Mouse (Mus musculus) c-Kit-positive CD71-positive TER-119-positive erythroid progenitor cells, embryonic 14.5 days (primary cell): ENCODE measurements around the gene Son.

Source experiments
- DNase-seq: peaks from one replicate; pipeline ENCODE4 v3.0.0-alpha.2; 2013; ENCODE audit warnings: low spot score

Gene Son

GRCm38 (mm10) chr16:91688023-91688618 lies 40.8 kb downstream of the Son start:
- no peak for DNase-seq

GRCm38 (mm10) chr16:91688619-91689334 lies 41.5 kb downstream of the Son start, which contains the start of gene Donson:
Donson (minus strand) TSS chr16:91688770.
- peak; percentile 91 for DNase-seq

GRCm38 (mm10) chr16:91689791-91690190 lies 42.5 kb downstream of the Son start:
- peak; percentile 48 for DNase-seq

- peak; percentile 67 for DNase-seq
Measured at GRCm38 (mm10) chr16:91694455-91695084, 47.3 kb downstream of the Son start.

- no peak for DNase-seq
Measured at GRCm38 (mm10) chr16:91695108-91695755, 47.9 kb downstream of the Son start.

- DNase-seq: no peak
Measured at GRCm38 (mm10) chr16:91698995-91699394, 51.7 kb downstream of the Son start.

GRCm38 (mm10) chr16:91701908-91702307 lies 54.6 kb downstream of the Son start:
- no peak for DNase-seq

GRCm38 (mm10) chr16:91702771-91703188 lies 55.5 kb downstream of the Son start:
- no peak for DNase-seq

- no peak for DNase-seq
Measured at GRCm38 (mm10) chr16:91704603-91705340, 57.5 kb downstream of the Son start.

GRCm38 (mm10) chr16:91710241-91710640 lies 62.9 kb downstream of the Son start:
- no peak for DNase-seq

- DNase-seq: peak; percentile 94
Measured at GRCm38 (mm10) chr16:91716927-91717349, 69.6 kb downstream of the Son start.

GRCm38 (mm10) chr16:91717399-91717798 lies 70.1 kb downstream of the Son start:
- no peak for DNase-seq

GRCm38 (mm10) chr16:91724247-91724646 lies 76.9 kb downstream of the Son start:
- DNase-seq: peak; percentile 45

- no peak for DNase-seq
Measured at GRCm38 (mm10) chr16:91727433-91727832, 80.1 kb downstream of the Son start.

GRCm38 (mm10) chr16:91728123-91729065 lies 81.1 kb downstream of the Son start, which contains the start of gene Cryzl1:
Cryzl1 (minus strand) TSS chr16:91728975.
- peak; percentile 96 for DNase-seq
